Mouse (Mus musculus) kidney, embryonic 16.5 days (tissue): ENCODE measurements around the gene Gtf2e1. TPM values are rescaled to one million over a fixed set of nuclear protein-coding genes. Genes with fewer than 3 reads are reported as not detected.

Experiments used
- ATAC-seq: fragments of 200-750 bp; cut with Nextera tagmentation; 2 replicates; pipeline ENCODE4 v1.8.0; 2017; ENCODE audit warnings: moderate TSS enrichment; ENCODE audit not compliant: low FRiP score, low TSS enrichment
- H3K27ac ChIP-seq: fragments of 300-500 bp; sonication (generic); 2 replicates; pipeline ENCODE4 v1.5.1; 2014; ENCODE audit warnings: low read length
- H3K27me3 ChIP-seq: fragments of 300-500 bp; sonication (generic); 2 replicates; pipeline ENCODE4 v1.6.1; 2014; ENCODE audit warnings: low read length, control low read depth, mixed read lengths; ENCODE audit not compliant: insufficient read depth
- H3K36me3 ChIP-seq: fragments of 300-500 bp; sonication (generic); 2 replicates; pipeline ENCODE4 v1.6.1; 2014; ENCODE audit warnings: low read length, control low read depth, mixed read lengths; ENCODE audit not compliant: insufficient read depth
- H3K4me1 ChIP-seq: fragments of 300-500 bp; sonication (generic); 2 replicates; pipeline ENCODE4 v1.6.1; 2014; ENCODE audit warnings: low read length, control low read depth, mixed read lengths; ENCODE audit not compliant: insufficient read depth
- H3K4me2 ChIP-seq: fragments of 300-500 bp; sonication (generic); replicated peaks from 2 replicates; pipeline ENCODE4 v1.6.1; 2014; ENCODE audit warnings: low read depth, low read length
- H3K4me3 ChIP-seq: fragments of 300-500 bp; sonication (generic); 2 replicates; pipeline ENCODE4 v1.5.1; 2014; ENCODE audit warnings: mild to moderate bottlenecking, low read length
- H3K9ac ChIP-seq: fragments of 300-500 bp; sonication (generic); replicated peaks from 2 replicates; pipeline ENCODE4 v1.6.1; 2014; ENCODE audit warnings: low read length
- H3K9me3 ChIP-seq: fragments of 300-500 bp; sonication (generic); 2 replicates; pipeline ENCODE4 v1.6.1; 2016; ENCODE audit warnings: low read length, control low read depth
- WGBS: fragments of 180-500 bp; shearing (Covaris S2); extraction: QIAGEN DNeasy Blood & Tissue Kit; methylation state at CpG from one replicate; pipeline ENCODE4 v1.1.7; 2014; 5-methylcytosine and 5-hydroxymethylcytosine counted together
- polyA plus RNA-seq: library from polyadenylated mRNA; unstranded; fragments of >200 nt; fragmentation: Nextera tagmentation; extraction: Ambion mirVana; gene quantifications from 2 replicates; pipeline ENCODE4 v1.2.1, GENCODE M21; 2015

Gtf2e1 gene
- polyA plus RNA-seq, 1 experiment from 2014 or later = 26.4 TPM

- Histone ChIP-seq H3K27ac (no peak overlapping the region), H3K9ac (no peak overlapping the region), H3K4me1 (no peaks in the 10 kb centered on the region), H3K4me3 (no peak overlapping the region), H3K27me3 (no peaks in the 10 kb centered on the region), H3K4me2 (no peak overlapping the region), H3K36me3 (no peaks in the 10 kb centered on the region), H3K9me3 (no peaks in the 10 kb centered on the region)
- no peak for ATAC-seq
- 94% methylated on average over 4 of the region's 4 CpGs for WGBS
These were observed 78.0 kb downstream of the Gtf2e1 start for GRCm38 (mm10) chr16:37461601-37462000.

Other genes with a start within 250 kb of the Gtf2e1 start
- gene Stxbp5l, start 154.8 kb downstream of the Gtf2e1 start, polyA plus RNA-seq = 1.5 and 4.0 TPM in 2 replicates
- gene Rabl3, start 96 bp upstream of the Gtf2e1 start, polyA plus RNA-seq = 24.7 and 25.3 TPM in 2 replicates
- 10.4 and 10.7 TPM in 2 replicates for gene Hgd, start 40.4 kb upstream of the Gtf2e1 start, polyA plus RNA-seq
- gene Ndufb4, start 114.7 kb upstream of the Gtf2e1 start, polyA plus RNA-seq = 45.0 and 59.9 TPM in 2 replicates
- 657 and 680 TPM in 2 replicates for gene Fstl1, start 237.1 kb upstream of the Gtf2e1 start, polyA plus RNA-seq